Mouse (Mus musculus) kidney, embryonic 15.5 days (tissue): Measurements from ENCODE around the gene Ptgds. TPM values are rescaled to one million over a fixed set of nuclear protein-coding genes. Genes with fewer than 3 reads are reported as not detected.

Source experiments
- ATAC-seq: fragments of 200-750 bp; cut with Nextera tagmentation; replicated peaks from 2 replicates; pipeline ENCODE4 v1.8.0; 2017; ENCODE audit warnings: moderate TSS enrichment; ENCODE audit not compliant: low FRiP score
- H3K27ac ChIP-seq: fragments of 300-500 bp; sonication (generic); 2 replicates; pipeline ENCODE4 v1.5.1; 2015; ENCODE audit warnings: mild to moderate bottlenecking, inconsistent platforms
- H3K27me3 ChIP-seq: fragments of 300-500 bp; sonication (generic); 2 replicates; pipeline ENCODE4 v1.6.1; 2015; ENCODE audit warnings: inconsistent platforms
- H3K36me3 ChIP-seq: fragments of 300-500 bp; sonication (generic); 2 replicates; pipeline ENCODE4 v1.6.1; 2015; ENCODE audit warnings: inconsistent platforms
- H3K4me1 ChIP-seq: fragments of 300-500 bp; sonication (generic); 2 replicates; pipeline ENCODE4 v1.6.1; 2015; ENCODE audit warnings: inconsistent platforms
- H3K4me2 ChIP-seq: fragments of 300-500 bp; sonication (generic); 2 replicates; pipeline ENCODE4 v1.6.1; 2015; ENCODE audit warnings: moderate library complexity, mild to moderate bottlenecking, inconsistent platforms
- H3K4me3 ChIP-seq: fragments of 300-500 bp; sonication (generic); replicated peaks from 2 replicates; pipeline ENCODE4 v1.5.1; 2015; ENCODE audit warnings: mild to moderate bottlenecking, inconsistent platforms
- H3K9ac ChIP-seq: fragments of 300-500 bp; sonication (generic); 2 replicates; pipeline ENCODE4 v1.6.1; 2015; ENCODE audit warnings: mild to moderate bottlenecking, inconsistent platforms
- H3K9me3 ChIP-seq: fragments of 300-500 bp; sonication (generic); replicated peaks from 2 replicates; pipeline ENCODE4 v1.6.1; 2016; ENCODE audit warnings: inconsistent platforms
- WGBS: fragments of 180-500 bp; shearing (Covaris S2); methylation state at CpG from one replicate; pipeline ENCODE4 v1.1.7; 2015; ENCODE audit warnings: mixed read lengths; 5-methylcytosine and 5-hydroxymethylcytosine counted together
- polyA plus RNA-seq: library from polyadenylated mRNA; unstranded; fragments of >200 nt; fragmentation: Nextera tagmentation; extraction: Ambion mirVana; gene quantifications from 2 replicates; pipeline ENCODE4 v1.2.1, GENCODE M21; 2015

Ptgds gene
- polyA plus RNA-seq, 1 experiment from 2014 or later: 1.6 TPM

DNA sequence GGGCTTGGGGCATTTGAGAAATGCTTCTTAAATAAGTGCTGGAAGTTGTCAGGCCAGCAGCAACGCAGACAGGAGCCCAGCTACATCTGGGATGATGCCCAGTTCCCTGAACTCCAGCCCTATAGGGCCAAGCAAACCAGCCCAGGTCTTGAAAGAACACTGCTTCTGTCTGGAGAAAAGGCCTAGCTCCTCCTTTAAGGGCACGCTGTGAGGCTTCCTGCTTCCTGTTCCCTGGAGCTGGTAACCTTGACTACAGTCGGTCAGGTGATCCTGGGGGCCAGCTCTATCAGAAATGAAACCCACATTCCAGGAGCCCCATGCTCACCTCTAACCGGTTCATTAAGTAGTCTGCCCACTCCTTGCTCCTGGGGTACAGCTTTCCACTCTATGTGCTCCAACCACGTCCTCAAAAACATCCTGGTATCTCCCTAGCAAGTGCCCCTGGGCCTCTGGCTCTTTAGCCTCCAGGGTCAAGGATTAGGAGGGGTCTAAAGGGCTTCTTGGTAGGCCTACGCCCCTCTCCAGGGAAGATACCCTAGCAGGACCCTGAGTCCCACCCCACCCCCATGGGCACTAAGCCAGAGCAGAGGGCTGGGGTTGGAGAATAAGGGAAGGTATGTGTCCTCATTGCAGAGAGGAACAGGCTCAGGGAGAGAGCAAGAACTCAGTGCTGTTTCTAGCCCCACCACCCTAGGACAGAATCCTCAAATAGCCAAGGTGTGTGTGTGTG, 28.2 kb upstream of the Ptgds start:
- H3K9ac ChIP-seq: no peak overlapping the region
- 47% methylated on average over 6 of the region's 6 CpGs for WGBS
- no peak for ATAC-seq
- no peaks in the 10 kb centered on the region for H3K27me3 ChIP-seq
- H3K9me3 ChIP-seq: no peaks in the 10 kb centered on the region
- H3K4me2 ChIP-seq: no peak overlapping the region
- peaks cover 30% of the 10 kb centered on the region for H3K4me1 ChIP-seq
- peaks cover 7% of the 10 kb centered on the region; the same call in 1 of the 2 replicates for H3K36me3 ChIP-seq
- H3K4me3 ChIP-seq: no peak overlapping the region
- H3K27ac ChIP-seq: peak overlapping the region; percentile 54

DNA sequence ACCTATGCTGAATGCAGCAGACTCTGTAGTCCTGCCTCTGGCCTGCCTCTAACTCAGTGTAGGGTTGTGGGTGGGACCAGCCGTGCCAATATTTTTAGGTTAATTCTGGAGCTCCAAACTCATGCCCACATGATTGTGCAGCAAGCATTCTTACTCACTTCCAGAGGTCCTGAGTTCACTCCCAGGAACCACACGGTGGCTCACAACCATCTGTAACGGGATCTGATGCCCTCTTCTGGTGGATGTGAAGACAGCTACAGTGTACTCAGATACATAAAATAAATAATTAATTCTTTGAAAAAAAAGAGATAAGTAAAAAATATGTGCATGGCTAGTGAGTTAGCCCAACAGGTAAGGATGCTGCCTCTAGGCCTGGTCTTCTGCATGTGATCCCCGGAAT, 26.6 kb upstream of the Ptgds start:
- H3K27ac ChIP-seq: no peak overlapping the region
- no peak overlapping the region for H3K4me2 ChIP-seq
- ATAC-seq: no peak
- no peaks in the 10 kb centered on the region for H3K27me3 ChIP-seq
- H3K4me1 ChIP-seq: peaks cover 17% of the 10 kb centered on the region
- no peaks in the 10 kb centered on the region for H3K9me3 ChIP-seq
- no peak overlapping the region for H3K4me3 ChIP-seq
- 49% methylated on average over 4 of the region's 4 CpGs for WGBS
- H3K36me3 ChIP-seq: no peaks in the 10 kb centered on the region
- H3K9ac ChIP-seq: no peak overlapping the region

- ATAC-seq: no peak
- 89% methylated on average over 5 of the region's 5 CpGs for WGBS
- Histone ChIP-seq H3K27ac (no peak within 1 kb of the TSS), H3K9me3 (no peaks in the 10 kb centered on the region), H3K27me3 (no peaks in the 10 kb centered on the region), H3K9ac (no peak within 1 kb of the TSS), H3K4me3 (no peak within 1 kb of the TSS), H3K4me1 (peaks cover 7% of the 10 kb centered on the region; the same call in 1 of the 2 replicates), H3K4me2 (no peak within 1 kb of the TSS), H3K36me3 (no peaks in the 10 kb centered on the region)
Measured at GRCm38 (mm10) chr2:25493476-25493961, 23.7 kb upstream of the Ptgds start, which contains the start of gene Lcn12. Gene Lcn12 (minus strand): TSS chr2:25493911.

- Histone ChIP-seq H3K4me3 (no peak overlapping the region), H3K36me3 (no peaks in the 10 kb centered on the region), H3K27me3 (no peaks in the 10 kb centered on the region), H3K4me2 (no peak overlapping the region), H3K4me1 (peaks cover 4% of the 10 kb centered on the region; the same call in 1 of the 2 replicates), H3K9ac (no peak overlapping the region), H3K27ac (no peak overlapping the region), H3K9me3 (no peaks in the 10 kb centered on the region)
- WGBS: 83% methylated on average over 5 of the region's 5 CpGs
- ATAC-seq: no peak
Measured at GRCm38 (mm10) chr2:25492988-25493387, 23.1 kb upstream of the Ptgds start.

DNA sequence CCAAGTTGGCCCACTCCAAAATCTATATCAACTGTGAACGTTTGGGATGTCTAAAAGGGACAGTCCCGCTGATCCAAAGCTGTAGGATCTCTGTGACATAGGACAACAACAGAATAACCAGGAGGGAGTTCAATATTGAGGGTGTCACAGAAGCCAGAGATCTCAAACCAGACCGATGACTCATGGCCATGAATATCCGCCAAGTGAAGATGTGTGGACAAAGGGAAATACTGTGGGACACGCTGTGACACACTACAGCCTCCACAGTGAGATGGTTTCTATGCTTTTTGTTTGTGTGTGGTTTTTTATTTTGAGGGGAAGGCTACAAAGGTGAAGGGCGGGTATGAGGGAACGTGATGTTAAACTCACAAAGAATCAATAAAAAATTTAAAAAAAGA, 18.8 kb upstream of the Ptgds start:
- H3K9ac ChIP-seq: no peak overlapping the region
- H3K27ac ChIP-seq: no peak overlapping the region
- H3K4me3 ChIP-seq: no peak overlapping the region
- H3K36me3 ChIP-seq: no peaks in the 10 kb centered on the region
- no peak for ATAC-seq
- no peaks in the 10 kb centered on the region for H3K9me3 ChIP-seq
- H3K4me1 ChIP-seq: no peaks in the 10 kb centered on the region
- no peaks in the 10 kb centered on the region for H3K27me3 ChIP-seq
- no peak overlapping the region for H3K4me2 ChIP-seq
- 82% methylated on average over 7 of the region's 7 CpGs for WGBS

DNA sequence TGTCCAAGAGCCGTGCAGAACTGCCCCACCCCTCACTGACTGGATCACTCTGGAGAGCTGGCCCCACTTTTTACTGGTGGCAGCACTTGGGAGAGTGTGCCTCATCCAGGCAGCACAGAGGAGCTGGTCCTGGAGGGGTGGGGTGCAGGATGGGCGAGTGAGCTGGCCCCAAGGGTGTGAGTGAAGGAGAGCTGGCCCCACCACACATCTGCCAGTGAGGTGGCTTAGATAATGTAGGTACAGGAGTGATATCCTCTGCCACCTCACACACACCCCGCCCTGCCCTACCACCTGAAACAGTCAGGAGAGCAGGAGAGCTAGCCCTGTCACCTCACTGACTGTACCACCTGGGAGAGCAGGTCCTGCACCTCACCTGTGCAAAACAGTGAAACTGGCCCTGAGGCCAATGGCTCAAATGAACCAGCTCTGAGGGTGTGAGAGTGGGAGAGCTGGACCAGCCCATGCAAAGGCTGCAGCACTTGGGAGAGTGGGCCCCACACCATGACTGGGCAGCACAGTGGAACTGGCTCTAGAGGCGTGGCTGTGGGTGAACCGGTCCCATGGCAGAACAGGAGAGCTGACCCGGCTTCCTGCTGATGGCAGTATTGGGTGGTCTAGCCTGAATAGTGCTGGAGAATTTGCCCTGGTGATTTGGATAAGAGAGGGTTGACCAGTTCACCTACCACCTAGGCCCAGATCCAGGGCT, 18.3 kb upstream of the Ptgds start:
- H3K4me1 ChIP-seq: no peaks in the 10 kb centered on the region
- no peak overlapping the region for H3K9ac ChIP-seq
- no peaks in the 10 kb centered on the region for H3K36me3 ChIP-seq
- ATAC-seq: no peak
- H3K27me3 ChIP-seq: no peaks in the 10 kb centered on the region
- H3K4me3 ChIP-seq: no peak overlapping the region
- H3K27ac ChIP-seq: no peak overlapping the region
- whole genome bisulfite sequencing: 65% methylated on average over 6 of the region's 6 CpGs
- H3K4me2 ChIP-seq: no peak overlapping the region
- no peaks in the 10 kb centered on the region for H3K9me3 ChIP-seq

GRCm38 (mm10) chr2:25484901-25485647, 15.2 kb upstream of the Ptgds start:
- Histone ChIP-seq H3K36me3 (no peaks in the 10 kb centered on the region), H3K4me3 (no peak overlapping the region), H3K27me3 (no peaks in the 10 kb centered on the region), H3K4me2 (no peak overlapping the region), H3K9me3 (no peaks in the 10 kb centered on the region), H3K9ac (no peak overlapping the region), H3K27ac (no peak overlapping the region), H3K4me1 (no peaks in the 10 kb centered on the region)
- no peak for ATAC-seq
- WGBS: 58% methylated on average over 11 of the region's 11 CpGs

GRCm38 (mm10) chr2:25482969-25483368, 13.1 kb upstream of the Ptgds start:
- H3K9me3 ChIP-seq: no peaks in the 10 kb centered on the region
- no peaks in the 10 kb centered on the region for H3K4me1 ChIP-seq
- no peaks in the 10 kb centered on the region for H3K36me3 ChIP-seq
- no peak overlapping the region for H3K4me2 ChIP-seq
- no peak overlapping the region for H3K27ac ChIP-seq
- ATAC-seq: no peak
- no peak overlapping the region for H3K9ac ChIP-seq
- H3K4me3 ChIP-seq: no peak overlapping the region
- H3K27me3 ChIP-seq: no peaks in the 10 kb centered on the region
- WGBS: 23% methylated on average over 7 of the region's 7 CpGs

DNA sequence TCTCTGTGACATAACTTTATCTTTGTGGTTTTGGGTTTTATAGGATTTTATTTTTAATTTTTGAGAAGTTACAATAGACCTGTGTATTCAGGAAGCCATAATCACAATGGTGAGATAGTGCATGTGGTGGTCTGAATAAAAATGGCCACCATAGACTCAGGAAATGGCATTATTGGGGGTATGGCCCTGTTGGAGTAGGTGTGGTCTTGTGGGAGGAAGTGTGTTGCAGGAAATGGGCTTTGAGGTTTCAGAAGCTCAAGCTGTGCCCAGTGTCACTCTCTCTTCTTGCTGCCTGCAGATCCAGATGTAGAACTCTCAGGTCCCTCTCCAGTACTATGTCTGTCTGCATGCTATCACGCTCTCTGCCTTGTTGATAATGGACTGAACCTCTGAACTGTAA, 10.7 kb upstream of the Ptgds start:
- Histone ChIP-seq H3K4me2 (no peak overlapping the region), H3K9me3 (no peaks in the 10 kb centered on the region), H3K36me3 (no peaks in the 10 kb centered on the region), H3K27ac (no peak overlapping the region), H3K9ac (no peak overlapping the region), H3K4me1 (no peaks in the 10 kb centered on the region), H3K4me3 (no peak overlapping the region), H3K27me3 (no peaks in the 10 kb centered on the region)
- ATAC-seq: no peak
- WGBS: 92% methylated on average over 1 of the region's 1 CpGs

DNA sequence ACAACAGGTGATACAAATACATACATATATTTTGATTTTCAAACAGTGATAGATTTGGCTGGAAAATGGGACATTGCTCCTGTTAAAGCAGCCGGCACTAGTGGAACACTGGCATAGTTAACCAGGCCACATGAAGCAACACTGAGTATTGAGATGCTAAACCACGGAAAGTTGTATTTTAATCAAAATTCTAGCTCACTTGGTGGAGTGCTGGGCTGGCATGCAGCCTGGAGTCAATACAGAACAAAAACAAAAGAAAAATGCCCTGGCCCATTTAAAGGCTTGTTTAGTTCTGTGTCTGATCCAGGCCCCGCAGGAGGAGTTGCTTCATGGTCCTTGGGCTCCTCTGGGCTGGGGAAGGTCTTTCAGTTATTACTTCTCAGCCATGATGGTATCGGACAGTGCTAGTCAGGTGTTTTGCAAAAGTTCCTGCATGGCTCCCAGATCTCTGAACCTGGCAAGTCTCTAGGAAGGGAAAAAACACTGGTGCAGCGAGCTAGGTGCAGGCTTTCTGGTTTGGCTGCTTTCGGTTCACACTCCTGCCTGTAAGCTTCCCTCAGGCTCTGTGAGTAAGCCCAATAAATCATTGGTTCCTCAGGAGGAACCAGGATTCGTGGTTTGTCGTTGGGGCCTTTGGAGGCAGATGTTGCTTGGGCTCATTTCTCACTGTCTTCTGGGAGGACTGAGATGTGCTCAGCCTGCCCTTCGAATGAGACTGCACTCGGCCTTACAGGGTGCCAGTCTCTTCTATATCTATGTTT, 9.9 kb upstream of the Ptgds start:
- ATAC-seq: no peak
- H3K9ac ChIP-seq: no peak overlapping the region
- WGBS: 62% methylated on average over 10 of the region's 10 CpGs
- no peaks in the 10 kb centered on the region for H3K9me3 ChIP-seq
- no peaks in the 10 kb centered on the region for H3K4me1 ChIP-seq
- no peaks in the 10 kb centered on the region for H3K27me3 ChIP-seq
- no peak overlapping the region for H3K4me3 ChIP-seq
- H3K27ac ChIP-seq: no peak overlapping the region
- H3K4me2 ChIP-seq: no peak overlapping the region
- no peaks in the 10 kb centered on the region for H3K36me3 ChIP-seq

GRCm38 (mm10) chr2:25477967-25478675, 8.3 kb upstream of the Ptgds start:
- Histone ChIP-seq H3K9me3 (no peaks in the 10 kb centered on the region), H3K27ac (no peak overlapping the region), H3K9ac (no peak overlapping the region), H3K27me3 (no peaks in the 10 kb centered on the region), H3K4me1 (no peaks in the 10 kb centered on the region), H3K4me3 (no peak overlapping the region), H3K4me2 (no peak overlapping the region), H3K36me3 (no peaks in the 10 kb centered on the region)
- ATAC-seq: no peak
- WGBS: 88% methylated on average over 3 of the region's 3 CpGs
